Mouse (Mus musculus) liver, postnatal 0 days (tissue): ENCODE measurements around the gene Olfr525.

Source experiments
- CTCF ChIP-seq: sonication (generic); IDR thresholded peaks from 2 replicates; pipeline ENCODE4 v1.5.1; 2016; ENCODE audit warnings: antibody characterized with exemption, low read depth
- EP300 ChIP-seq: IDR thresholded peaks from 2 replicates; pipeline ENCODE4 v1.6.1; 2016; ENCODE audit warnings: antibody characterized with exemption, low read depth, mild to moderate bottlenecking

- TF ChIP-seq CTCF (no peak), EP300 (no peak)
Observed at GRCm38 (mm10) chr7:140374300-140374699, 53.6 kb downstream of the Olfr525 start.
